Mouse (Mus musculus) forebrain, embryonic 14.5 days (tissue): ENCODE measurements around the gene Vinac1. TPM values are rescaled to one million over a fixed set of nuclear protein-coding genes. Genes with fewer than 3 reads are reported as not detected.
A peak's percentile ranks its signal among the peaks of the same experiment; 100 is the strongest.

Experiments
- ATAC-seq: fragments of 200-750 bp; cut with Nextera tagmentation; 2 replicates; pipeline ENCODE4 v1.8.0; 2017; ENCODE audit warnings: mild to moderate bottlenecking, moderate library complexity
- DNase-seq: peaks from one replicate; pipeline ENCODE4 v3.0.0-alpha.2; 2015; ENCODE audit warnings: low spot score
- H3K27ac ChIP-seq: fragments of 300-500 bp; sonication (generic); 2 replicates; pipeline ENCODE4 v1.5.1; 2014; ENCODE audit warnings: low read depth, mild to moderate bottlenecking, control low read depth, low read length, moderate library complexity
- H3K27me3 ChIP-seq: fragments of 300-500 bp; sonication (generic); replicated peaks from 2 replicates; pipeline ENCODE4 v1.6.1; 2014; ENCODE audit warnings: low read length, control low read depth, mixed read lengths; ENCODE audit not compliant: control insufficient read depth, insufficient read depth
- H3K36me3 ChIP-seq: fragments of 300-500 bp; sonication (generic); 2 replicates; pipeline ENCODE4 v1.6.1; 2014; ENCODE audit warnings: low read length, control low read depth; ENCODE audit not compliant: control insufficient read depth, insufficient read depth
- H3K4me1 ChIP-seq: fragments of 300-500 bp; sonication (generic); 2 replicates; pipeline ENCODE4 v1.6.1; 2014; ENCODE audit warnings: antibody characterized with exemption, low read length, control low read depth; ENCODE audit not compliant: control insufficient read depth, insufficient read depth
- H3K4me2 ChIP-seq: fragments of 300-500 bp; sonication (generic); 2 replicates; pipeline ENCODE4 v1.6.1; 2014; ENCODE audit warnings: mild to moderate bottlenecking, control low read depth, low read length
- H3K4me3 ChIP-seq: fragments of 300-500 bp; sonication (generic); 2 replicates; pipeline ENCODE4 v1.5.1; 2014; ENCODE audit warnings: low read depth, low read length, control low read depth
- H3K9ac ChIP-seq: fragments of 300-500 bp; sonication (generic); 2 replicates; pipeline ENCODE4 v1.6.1; 2014; ENCODE audit warnings: mild to moderate bottlenecking, low read length, control low read depth, moderate library complexity
- H3K9me3 ChIP-seq: fragments of 300-500 bp; sonication (generic); replicated peaks from 2 replicates; pipeline ENCODE4 v1.6.1; 2016; ENCODE audit warnings: low read length, control low read depth, mixed read lengths; ENCODE audit not compliant: control insufficient read depth
- WGBS: fragments of 180-500 bp; shearing (Covaris S2); extraction: QIAGEN DNeasy Blood & Tissue Kit; methylation state at CpG from one replicate; pipeline ENCODE4 v1.1.7; 2014; 5-methylcytosine and 5-hydroxymethylcytosine counted together
- polyA plus RNA-seq: library from polyadenylated mRNA; unstranded; fragments of >200 nt; fragmentation: Nextera tagmentation; extraction: Ambion mirVana; gene quantifications from 2 replicates; pipeline ENCODE4 v1.2.1, GENCODE M21; 2014

The Vinac1 gene
- polyA plus RNA-seq, 1 experiment from 2014 or later = 0.42 TPM

DNA sequence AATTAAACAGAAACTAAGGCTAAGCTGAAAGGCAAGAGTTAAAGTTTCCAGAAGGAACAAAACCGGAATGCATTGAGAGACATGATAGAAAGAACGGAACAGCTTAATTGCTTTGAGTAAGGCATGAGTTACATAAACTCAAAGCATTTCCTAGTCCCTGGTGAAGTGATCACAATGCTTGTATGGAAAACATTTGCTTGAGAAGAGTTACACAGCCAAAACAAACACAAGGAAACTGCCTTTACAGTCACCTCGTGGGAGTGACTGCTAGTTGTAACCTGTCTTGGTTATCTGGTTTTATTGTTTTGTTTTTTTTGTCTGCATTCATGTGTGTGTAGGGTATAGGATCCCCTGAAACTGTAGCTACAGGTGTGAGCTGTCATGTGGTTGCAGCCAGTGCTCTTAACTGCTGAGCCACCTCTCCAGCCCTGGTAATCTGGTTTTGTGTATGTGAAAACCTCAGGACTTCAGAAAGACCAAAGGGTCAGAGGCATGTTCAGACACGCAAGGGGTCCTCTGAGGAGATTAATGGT, 4.5 kb upstream of the Vinac1 start:
- Histone ChIP-seq H3K9ac (no peak overlapping the region), H3K4me1 (no peaks in the 10 kb centered on the region), H3K36me3 (no peaks in the 10 kb centered on the region), H3K27me3 (no peaks in the 10 kb centered on the region), H3K4me2 (no peak overlapping the region), H3K27ac (no peak overlapping the region), H3K4me3 (no peak overlapping the region), H3K9me3 (no peaks in the 10 kb centered on the region)
- DNase-seq = no peak
- 67% methylated on average over 4 of the region's 4 CpGs for WGBS
- ATAC-seq = no peak

DNA sequence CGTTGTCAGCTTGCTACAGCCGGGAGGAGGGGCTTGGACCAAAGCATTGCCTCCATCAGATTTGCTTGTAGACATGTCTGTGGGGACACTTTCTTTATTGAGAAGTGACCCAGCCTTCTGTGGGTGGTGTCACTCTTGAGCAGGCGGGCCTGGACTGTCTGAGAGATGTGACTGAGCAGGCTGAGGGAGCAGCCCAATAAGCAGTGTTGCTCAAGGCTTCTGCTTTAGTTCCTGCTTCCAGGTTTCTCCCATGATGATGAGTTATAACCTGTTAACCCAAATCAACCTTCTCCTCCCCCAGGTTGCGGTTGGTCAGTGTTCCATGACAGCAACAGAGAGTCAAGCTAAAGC, 1.2 kb downstream of the Vinac1 start:
- H3K9ac ChIP-seq = no peak overlapping the region
- H3K4me1 ChIP-seq = no peaks in the 10 kb centered on the region
- H3K27ac ChIP-seq = no peak overlapping the region
- no peaks in the 10 kb centered on the region for H3K36me3 ChIP-seq
- DNase-seq (no peak), ATAC-seq (no peak)
- no peak overlapping the region for H3K4me3 ChIP-seq
- H3K9me3 ChIP-seq = no peaks in the 10 kb centered on the region
- 89% methylated on average over 4 of the region's 4 CpGs for WGBS
- H3K27me3 ChIP-seq = no peaks in the 10 kb centered on the region
- H3K4me2 ChIP-seq = no peak overlapping the region

- Histone ChIP-seq H3K4me1 (no peaks in the 10 kb centered on the region), H3K4me3 (no peak overlapping the region), H3K9me3 (no peaks in the 10 kb centered on the region), H3K4me2 (no peak overlapping the region), H3K27ac (no peak overlapping the region), H3K27me3 (no peaks in the 10 kb centered on the region), H3K9ac (no peak overlapping the region), H3K36me3 (no peaks in the 10 kb centered on the region)
- ATAC-seq (no peak), DNase-seq (no peak)
- 82% methylated on average over 6 of the region's 6 CpGs for WGBS
These were observed 1.7 kb downstream of the Vinac1 start for GRCm38 (mm10) chr2:129046172-129046845.

- peaks cover 10% of the 10 kb centered on the region; the same call in 1 of the 2 replicates for H3K4me1 ChIP-seq
- WGBS = 38% methylated on average over 6 of the region's 6 CpGs
- peaks cover 23% of the 10 kb centered on the region for H3K27me3 ChIP-seq
- no peaks in the 10 kb centered on the region for H3K9me3 ChIP-seq
- DNase-seq (no peak), ATAC-seq (no peak)
- no peak overlapping the region for H3K4me2 ChIP-seq
- no peaks in the 10 kb centered on the region for H3K36me3 ChIP-seq
- no peak overlapping the region for H3K9ac ChIP-seq
- no peak overlapping the region for H3K27ac ChIP-seq
- no peak overlapping the region for H3K4me3 ChIP-seq
These were observed 7.4 kb downstream of the Vinac1 start for GRCm38 (mm10) chr2:129040567-129040966.

DNA sequence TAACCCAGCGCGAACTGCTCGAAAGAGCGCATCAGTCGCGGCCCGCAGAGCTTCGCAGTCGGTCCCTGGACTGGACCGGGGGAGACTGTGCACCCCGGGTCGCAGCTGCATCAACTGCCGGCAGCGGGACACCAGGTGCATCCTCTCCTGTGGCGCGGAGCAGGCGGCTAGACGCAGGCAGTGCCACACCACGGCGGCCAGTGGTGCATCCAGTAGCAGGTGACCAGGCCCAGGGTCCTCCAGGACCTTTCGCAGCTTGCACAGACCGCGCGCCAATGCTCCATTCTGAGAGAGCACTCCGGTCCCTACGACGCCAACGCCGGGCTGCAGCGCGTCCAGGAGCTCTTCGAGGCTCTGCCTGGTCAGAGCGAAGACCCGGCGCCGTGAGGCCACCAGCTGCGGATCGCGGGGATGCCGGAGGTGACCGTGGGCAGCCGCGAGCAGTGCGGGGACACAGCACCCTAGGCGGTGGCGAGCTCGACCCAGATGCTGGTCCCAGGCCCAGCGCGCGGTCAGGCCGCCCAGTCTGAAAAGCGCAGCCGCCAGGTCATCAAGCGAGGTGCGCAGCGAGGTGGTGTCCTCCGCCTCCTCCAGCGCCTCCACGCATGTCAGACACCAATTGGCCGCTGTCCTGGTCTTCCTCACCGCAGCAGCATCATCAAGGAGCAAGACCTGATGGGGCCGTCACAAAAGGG, 8.9 kb downstream of the Vinac1 start:
- H3K4me1 ChIP-seq = peaks cover 10% of the 10 kb centered on the region; the same call in 1 of the 2 replicates
- peak overlapping the region; percentile 89 for H3K4me2 ChIP-seq
- H3K9ac ChIP-seq = peak overlapping the region; percentile 64
- H3K36me3 ChIP-seq = no peaks in the 10 kb centered on the region
- H3K9me3 ChIP-seq = no peaks in the 10 kb centered on the region
- 2% methylated on average over 62 of the region's 62 CpGs for WGBS
- DNase-seq (peak; percentile 25), ATAC-seq (peak; percentile 69)
- H3K27ac ChIP-seq = no peak overlapping the region
- peak overlapping the region; percentile 38 for H3K4me3 ChIP-seq
- peaks cover 23% of the 10 kb centered on the region for H3K27me3 ChIP-seq

GRCm38 (mm10) chr2:129038426-129038936, 9.5 kb downstream of the Vinac1 start:
- Histone ChIP-seq H3K27me3 (peaks cover 23% of the 10 kb centered on the region), H3K9ac (peak overlapping the region; percentile 64), H3K36me3 (no peaks in the 10 kb centered on the region), H3K9me3 (no peaks in the 10 kb centered on the region), H3K4me1 (peaks cover 10% of the 10 kb centered on the region; the same call in 1 of the 2 replicates), H3K27ac (no peak overlapping the region), H3K4me2 (peak overlapping the region; percentile 89), H3K4me3 (peak overlapping the region; percentile 38)
- 39% methylated on average over 15 of the region's 15 CpGs for WGBS
- peak; percentile 7 for DNase-seq
- ATAC-seq = peak; percentile 34; the same call in 1 of the 2 replicates

GRCm38 (mm10) chr2:129035381-129035780, 12.6 kb downstream of the Vinac1 start:
- no peak for ATAC-seq
- no peak for DNase-seq
- Histone ChIP-seq H3K9ac (no peak overlapping the region), H3K4me3 (no peak overlapping the region), H3K4me2 (no peak overlapping the region), H3K27ac (no peak overlapping the region), H3K27me3 (peaks cover 23% of the 10 kb centered on the region), H3K9me3 (no peaks in the 10 kb centered on the region), H3K4me1 (peaks cover 10% of the 10 kb centered on the region; the same call in 1 of the 2 replicates), H3K36me3 (no peaks in the 10 kb centered on the region)
- 89% methylated on average over 5 of the region's 5 CpGs for WGBS

GRCm38 (mm10) chr2:129024820-129025219, 23.2 kb downstream of the Vinac1 start:
- WGBS = 82% methylated on average over 9 of the region's 9 CpGs
- DNase-seq (no peak), ATAC-seq (no peak)
- Histone ChIP-seq H3K9ac (no peak overlapping the region), H3K9me3 (no peaks in the 10 kb centered on the region), H3K36me3 (no peaks in the 10 kb centered on the region), H3K4me3 (no peak overlapping the region), H3K27ac (no peak overlapping the region), H3K27me3 (no peaks in the 10 kb centered on the region), H3K4me1 (no peaks in the 10 kb centered on the region), H3K4me2 (no peak overlapping the region)

DNA sequence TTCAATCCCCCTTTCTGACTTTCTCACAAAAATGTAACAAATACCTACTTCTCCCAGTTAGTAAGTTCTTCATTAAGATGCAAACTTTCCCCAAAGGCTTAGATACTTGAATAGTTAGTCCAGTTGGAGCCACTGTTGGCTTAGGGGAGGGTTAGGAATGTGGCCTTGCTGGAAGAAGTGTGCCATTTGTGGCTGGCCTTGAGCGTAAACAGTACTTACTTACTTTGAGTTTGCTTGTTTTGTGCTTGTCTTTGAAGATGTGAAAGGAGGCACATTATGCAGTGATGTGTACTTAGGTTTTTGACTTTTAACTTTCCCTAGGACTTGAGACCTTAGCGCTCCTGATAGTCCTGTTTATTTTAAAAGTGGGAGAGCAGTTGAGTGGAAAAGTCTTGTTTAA, 27.9 kb downstream of the Vinac1 start:
- peaks cover 15% of the 10 kb centered on the region for H3K36me3 ChIP-seq
- no peak overlapping the region for H3K4me3 ChIP-seq
- H3K4me2 ChIP-seq = no peak overlapping the region
- no peak overlapping the region for H3K27ac ChIP-seq
- no peaks in the 10 kb centered on the region for H3K4me1 ChIP-seq
- H3K27me3 ChIP-seq = no peaks in the 10 kb centered on the region
- DNase-seq (no peak), ATAC-seq (no peak)
- WGBS = 95% methylated on average over 2 of the region's 2 CpGs
- no peaks in the 10 kb centered on the region for H3K9me3 ChIP-seq
- no peak overlapping the region for H3K9ac ChIP-seq
